Mouse (Mus musculus) C2C12 (cell line): ENCODE data around the gene Mcf2l.

Source experiments
- CTCF ChIP-seq: IDR thresholded peaks from one replicate; pipeline ENCODE4 v1.5.1; 2011; ENCODE audit not compliant: control insufficient read depth, insufficient read depth, insufficient read length
- MAX ChIP-seq: IDR thresholded peaks from one replicate; pipeline ENCODE4 v1.6.1; 2011; ENCODE audit warnings: mild to moderate bottlenecking, control low read depth

DNA sequence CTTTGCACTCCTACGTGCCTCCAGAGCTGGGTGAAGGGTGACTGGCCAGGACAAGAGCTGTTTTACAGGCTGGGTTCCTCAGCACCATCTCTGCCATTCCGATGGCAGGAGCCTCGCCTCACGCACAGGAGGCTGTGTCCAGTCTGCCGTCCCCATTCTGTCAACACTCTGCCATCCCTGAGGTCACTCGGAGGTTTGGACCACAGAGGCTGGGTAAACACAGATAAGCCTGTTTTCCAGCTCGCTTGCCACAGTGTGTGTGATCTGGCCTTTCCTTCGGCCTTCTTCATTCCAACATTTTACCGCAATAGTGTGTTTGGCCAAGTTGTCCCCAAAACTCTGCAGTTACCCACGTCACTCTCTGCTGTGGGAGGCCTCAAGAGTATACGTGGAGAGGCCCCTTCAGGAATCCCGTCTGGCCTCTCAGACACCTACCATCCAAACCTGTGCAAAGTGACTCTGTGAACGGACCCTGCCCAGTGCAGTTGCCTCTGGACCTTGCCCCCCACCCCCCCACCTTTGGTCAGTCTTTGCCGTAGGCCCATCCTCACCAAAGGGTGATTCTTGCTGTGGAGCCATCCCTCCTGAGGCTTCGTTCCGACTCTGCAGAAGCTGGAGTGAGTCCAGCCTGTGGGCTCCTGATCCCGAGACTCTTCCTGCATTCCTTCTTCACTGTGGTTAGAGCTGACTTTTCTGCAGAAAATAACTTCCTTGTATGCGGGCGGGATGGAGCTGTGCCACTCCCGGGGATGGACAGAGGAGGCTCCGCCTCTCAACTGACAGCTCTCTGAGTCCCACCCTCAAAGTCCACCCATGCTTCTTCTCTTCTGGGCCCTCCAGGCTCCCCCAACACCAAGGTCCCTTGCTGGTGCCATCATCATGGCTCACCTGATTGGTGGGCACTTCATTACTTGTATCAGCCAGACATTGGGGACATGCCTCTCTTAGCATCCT lies 9.7 kb downstream of the Mcf2l start:
- no peak for TF ChIP-seq CTCF
- no peak for TF ChIP-seq MAX
